Mouse (Mus musculus) small intestine, adult 2 months (tissue): ENCODE data around the gene Ephx4.

Source experiments
- CTCF ChIP-seq: fragments of 200-500 bp; IDR thresholded peaks from 2 replicates; pipeline ENCODE4 v1.5.1; 2012; ENCODE audit warnings: low read depth, mild to moderate bottlenecking, control low read depth, inconsistent platforms, low read length, moderate library complexity, mixed read lengths; ENCODE audit not compliant: insufficient replicate concordance, insufficient read length; ENCODE audit errors: extremely low read depth
- POLR2A ChIP-seq: fragments of 200-500 bp; IDR thresholded peaks from 2 replicates; pipeline ENCODE4 v1.6.1; 2012; ENCODE audit warnings: low read depth, mild to moderate bottlenecking, control low read depth, inconsistent platforms, low read length, moderate library complexity

DNA sequence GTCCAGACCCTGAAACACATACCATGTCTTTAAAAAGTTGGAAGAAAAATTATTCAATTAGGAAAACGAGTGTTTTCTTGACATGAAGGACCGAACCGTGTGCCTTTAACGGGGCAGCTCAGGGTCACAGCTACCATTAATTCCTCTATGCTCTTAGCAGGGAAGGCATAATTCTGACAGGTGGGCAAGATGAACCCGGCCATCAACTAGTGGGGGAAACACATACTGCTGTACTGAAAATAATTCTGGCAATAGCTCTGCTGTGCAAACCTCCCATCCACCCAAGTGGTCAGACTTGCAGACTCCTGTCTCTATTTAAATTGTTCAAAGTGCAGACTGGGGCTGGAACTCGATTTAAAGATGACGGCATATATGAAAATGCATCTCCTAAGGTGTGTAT is 35.8 kb downstream of the Ephx4 start:
- TF ChIP-seq CTCF (no peak), POLR2A (no peak)
